Mouse (Mus musculus) ovary, postnatal 36 days (tissue): ENCODE measurements around the gene Gp9.

Experiments
- DNase-seq: peaks from one replicate; pipeline ENCODE4 v3.0.0; 2022; ENCODE audit warnings: low spot score, mixed read lengths

The Gp9 gene

GRCm38 (mm10) chr6:87787108-87787890 lies 9.4 kb downstream of the Gp9 start:
- no peak for DNase-seq

GRCm38 (mm10) chr6:87788266-87788895 lies 10.5 kb downstream of the Gp9 start:
- DNase-seq, result no peak

- peak; percentile 68 for DNase-seq
Observed at GRCm38 (mm10) chr6:87788896-87789587, 11.2 kb downstream of the Gp9 start.

DNA sequence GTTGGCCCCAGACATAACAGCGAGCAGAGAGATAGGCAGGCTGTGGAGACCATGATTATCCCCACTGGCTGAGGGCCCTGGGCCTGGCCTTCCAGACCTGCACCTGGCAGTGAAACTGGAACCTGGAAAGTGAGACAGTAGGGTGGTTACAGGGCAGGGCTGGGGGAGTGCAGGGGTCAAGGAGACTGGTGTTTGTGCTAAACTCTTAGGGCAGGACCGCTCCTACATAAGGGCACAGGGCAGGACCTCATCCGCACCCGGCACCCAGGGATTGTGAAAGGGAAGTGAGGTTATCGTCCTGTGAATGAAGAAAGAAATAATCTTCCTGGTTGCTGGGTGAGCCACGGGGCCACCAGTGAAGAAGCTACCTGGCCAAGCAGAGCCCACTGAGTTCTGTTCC lies 11.9 kb downstream of the Gp9 start:
- DNase-seq, result no peak

GRCm38 (mm10) chr6:87790779-87791480 lies 13.1 kb downstream of the Gp9 start:
- DNase-seq, result no peak

GRCm38 (mm10) chr6:87791826-87792225 lies 14.0 kb downstream of the Gp9 start:
- no peak for DNase-seq

DNA sequence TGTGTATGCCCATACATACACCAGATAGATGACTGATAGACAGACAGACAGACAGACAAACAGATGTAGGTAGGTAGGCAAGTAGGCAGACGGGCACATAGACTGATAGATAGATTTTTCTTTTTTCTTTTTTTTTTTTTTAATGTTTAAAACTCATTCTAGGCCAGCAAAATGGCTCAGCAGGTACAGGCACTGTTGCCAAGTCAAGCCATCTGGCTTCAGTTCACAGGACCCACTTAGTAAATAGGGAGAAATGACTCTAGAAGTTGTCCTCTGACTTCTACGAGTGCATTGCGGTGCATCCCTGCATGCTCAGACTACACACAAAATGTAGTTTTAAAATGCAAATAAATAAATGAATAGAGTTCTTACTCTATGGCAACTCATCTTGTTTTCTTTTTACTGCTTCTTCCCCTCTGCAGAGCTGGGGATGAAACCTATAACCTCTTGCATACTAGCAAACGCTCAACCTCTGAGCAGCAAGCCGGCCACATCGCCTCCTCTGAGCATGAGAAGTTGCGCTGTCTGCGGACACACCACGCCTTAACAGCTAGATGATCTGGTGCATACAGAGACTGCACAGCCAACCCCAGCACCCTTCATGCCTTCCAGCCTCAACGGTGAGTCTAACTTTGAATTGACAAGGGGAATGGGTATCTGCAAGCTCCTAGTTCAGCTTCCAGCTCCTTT lies 16.1 kb downstream of the Gp9 start:
- DNase-seq, result no peak

DNA sequence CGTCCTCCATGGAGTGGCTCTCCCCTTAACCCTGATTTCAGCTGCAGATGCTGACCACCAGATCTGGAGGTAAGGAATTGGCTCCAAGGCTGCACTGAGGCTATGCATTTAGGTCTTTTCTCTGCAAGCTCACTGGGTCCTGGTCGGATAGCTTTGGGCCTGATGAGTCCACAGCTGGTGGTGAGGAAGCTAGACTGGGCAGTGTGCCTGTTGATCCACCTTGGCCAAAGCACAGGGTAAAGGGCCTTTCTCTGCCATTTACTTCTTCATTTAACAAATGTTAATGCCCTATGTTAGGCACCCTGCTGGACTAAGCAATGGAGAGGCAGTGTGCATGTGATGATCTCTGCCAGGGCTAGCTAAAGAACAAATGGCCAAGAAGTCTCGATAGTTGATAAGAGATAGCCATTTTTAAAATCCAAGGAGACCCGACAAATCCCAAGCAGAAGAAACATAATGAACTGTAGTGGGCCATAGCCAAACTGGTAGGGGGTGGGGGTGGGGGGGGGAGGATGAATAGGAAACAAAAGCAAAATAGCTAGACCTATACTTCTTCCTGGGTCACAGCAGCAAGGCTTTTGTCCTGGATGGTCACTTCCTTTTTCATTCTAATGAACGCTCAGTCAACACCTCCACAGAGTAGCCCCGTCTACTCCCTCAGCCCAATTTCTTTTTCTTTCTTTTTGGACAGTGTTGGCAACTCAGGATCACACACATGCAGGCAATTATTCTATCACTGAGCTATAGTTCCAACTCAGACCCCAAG lies 17.7 kb downstream of the Gp9 start:
- DNase-seq, result no peak

- no peak for DNase-seq
Observed at GRCm38 (mm10) chr6:87796251-87796880, 18.5 kb downstream of the Gp9 start.

GRCm38 (mm10) chr6:87797321-87797720 lies 19.4 kb downstream of the Gp9 start:
- no peak for DNase-seq

- no peak for DNase-seq
Observed at GRCm38 (mm10) chr6:87799576-87799975, 21.7 kb downstream of the Gp9 start.

DNA sequence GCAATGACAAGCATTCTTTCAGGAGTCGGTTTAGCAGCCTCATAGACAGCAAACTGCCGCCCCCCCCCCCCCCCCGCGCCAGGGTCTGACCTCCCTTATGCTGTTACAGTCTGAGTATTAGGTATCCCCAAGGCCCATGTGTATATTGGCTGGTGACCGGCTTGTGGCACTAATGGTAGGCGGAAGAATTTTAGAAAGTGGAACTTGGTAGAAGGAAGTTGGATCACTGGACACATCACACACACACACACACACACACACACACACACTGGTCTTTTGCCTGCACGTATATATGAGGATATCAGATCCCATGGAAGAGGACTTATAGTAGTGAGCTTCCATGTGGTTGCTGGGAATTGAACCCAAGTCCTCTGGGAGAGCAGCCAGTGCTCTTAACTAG lies 24.6 kb downstream of the Gp9 start:
- DNase-seq, result no peak

- no peak for DNase-seq
Observed at GRCm38 (mm10) chr6:87804036-87804435, 26.2 kb downstream of the Gp9 start.

DNA sequence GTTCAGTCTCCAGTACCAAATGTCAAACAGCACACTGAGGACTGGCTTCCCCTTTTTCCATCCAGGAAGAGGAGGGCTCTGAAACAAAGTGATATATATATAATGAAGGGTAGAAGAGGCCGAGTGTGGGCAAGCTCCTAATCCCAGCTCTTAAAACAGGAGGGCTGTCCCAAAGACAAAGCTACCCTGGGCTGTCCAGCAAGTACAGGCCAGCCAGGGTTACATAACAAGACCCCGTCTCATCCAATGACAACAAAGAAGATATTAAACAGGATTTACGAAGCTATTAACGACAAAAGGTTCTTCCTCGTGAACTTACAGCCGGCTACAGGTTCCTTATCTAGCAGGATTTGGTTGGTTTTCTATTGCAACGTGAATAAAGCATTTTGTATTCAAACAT lies 27.0 kb downstream of the Gp9 start:
- DNase-seq, result no peak

DNA sequence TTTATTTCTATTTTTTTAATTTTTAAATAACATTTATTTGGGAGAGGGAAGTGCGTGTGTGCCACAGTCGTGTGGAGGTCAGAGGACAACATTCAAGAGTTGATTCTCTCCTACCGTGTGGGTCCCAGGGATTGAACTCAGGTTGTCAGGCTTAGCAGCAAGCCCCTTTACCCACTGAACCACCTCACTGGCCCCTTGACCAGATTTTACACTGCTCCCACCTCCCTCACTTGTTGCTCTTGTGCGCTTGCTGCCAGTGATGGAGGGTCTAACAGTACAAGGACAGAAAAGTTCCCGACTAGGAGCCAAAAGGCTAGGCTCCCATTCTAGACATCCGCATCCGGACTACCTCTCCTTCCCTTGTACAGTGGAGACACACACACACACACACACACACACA lies 27.6 kb downstream of the Gp9 start:
- no peak for DNase-seq

DNA sequence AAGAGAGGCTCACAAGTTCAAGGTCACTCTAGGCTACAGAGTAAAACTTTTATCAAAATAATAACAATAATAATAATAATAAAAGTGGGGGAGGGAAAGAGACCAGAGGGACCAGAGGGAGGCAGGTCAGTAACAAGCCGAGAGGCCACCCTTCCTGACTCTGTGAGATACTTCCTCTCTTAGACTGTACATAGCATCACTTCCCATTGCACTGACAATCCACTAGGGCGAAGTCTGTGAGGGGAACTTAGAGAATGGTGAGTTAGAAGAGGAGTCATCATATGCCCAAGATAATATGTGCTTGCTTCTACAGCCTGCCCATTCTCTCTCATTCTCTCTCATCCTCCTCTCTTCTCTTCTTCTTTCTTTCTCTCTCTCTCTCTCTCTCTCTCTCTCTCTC lies 28.2 kb downstream of the Gp9 start:
- DNase-seq, result no peak

DNA sequence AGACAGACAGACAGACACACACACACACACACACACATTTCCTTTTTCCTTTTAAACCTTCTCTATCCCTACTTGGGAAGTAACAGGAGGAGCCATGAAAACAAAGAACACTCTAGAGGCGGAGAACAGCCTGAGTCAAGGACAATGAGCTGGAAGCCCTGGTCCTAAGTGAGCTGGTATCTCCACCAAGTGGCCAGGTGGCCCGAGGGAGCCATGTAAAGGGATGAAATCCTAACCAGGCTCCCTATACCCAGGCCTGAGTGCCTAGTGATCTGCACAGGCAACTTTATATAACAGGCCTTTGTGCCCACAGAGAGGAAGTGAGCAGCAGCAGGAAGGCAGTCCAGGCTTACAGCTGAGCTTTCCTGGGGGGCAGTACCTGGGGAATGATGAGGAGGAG lies 29.0 kb downstream of the Gp9 start:
- DNase-seq, result peak; percentile 25

DNA sequence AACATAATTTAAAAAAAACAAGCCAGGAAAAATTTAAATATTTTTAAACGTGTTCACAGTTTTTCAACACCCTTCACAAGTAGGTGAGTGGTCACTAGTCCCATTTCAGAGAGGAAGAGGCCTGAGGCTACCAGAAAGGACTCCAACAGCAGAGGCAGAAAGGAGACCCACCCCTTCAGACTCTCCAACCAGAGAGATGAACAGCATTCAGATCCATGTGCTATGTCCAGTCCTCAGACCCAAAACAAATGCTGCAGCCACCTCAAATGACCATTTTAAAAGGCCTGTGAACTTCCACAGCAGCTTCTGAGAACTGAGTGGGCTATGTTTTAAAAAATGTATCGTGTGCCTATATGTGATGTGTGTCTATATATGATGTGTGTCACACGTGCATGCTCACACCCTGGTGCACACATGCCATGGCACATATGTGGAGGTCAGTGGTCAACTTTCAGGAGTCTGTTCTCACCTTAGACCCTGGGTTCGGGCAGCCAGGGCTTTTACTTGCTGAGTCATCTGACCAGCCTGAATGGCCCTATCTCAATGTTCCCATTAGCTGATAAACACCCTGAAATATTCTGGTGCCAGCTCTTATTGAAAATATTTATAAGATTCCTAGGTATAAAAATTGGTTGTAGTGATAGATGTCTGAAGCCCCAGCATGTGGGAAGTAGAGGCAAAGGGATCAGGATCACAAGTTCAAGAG lies 30.0 kb downstream of the Gp9 start:
- no peak for DNase-seq

DNA sequence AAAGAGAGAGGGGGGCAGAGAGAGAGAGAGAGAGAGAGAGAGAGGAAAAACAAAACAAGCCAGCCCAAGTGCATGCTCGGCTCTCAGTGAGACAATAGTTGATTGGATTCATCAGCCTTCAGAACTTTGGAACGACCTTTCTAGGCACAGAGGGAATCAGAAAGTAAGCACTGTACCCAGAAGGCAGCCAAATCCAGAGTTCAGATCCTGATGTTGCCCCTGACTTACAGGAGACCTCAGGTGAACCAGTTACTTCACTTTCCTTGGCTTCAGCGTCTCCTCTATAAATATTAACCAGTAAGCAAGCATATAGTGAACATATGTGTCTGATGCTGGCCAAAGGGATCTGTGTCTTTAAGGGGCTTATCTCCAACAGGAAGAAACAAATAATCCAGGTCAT lies 30.6 kb downstream of the Gp9 start:
- no peak for DNase-seq

DNA sequence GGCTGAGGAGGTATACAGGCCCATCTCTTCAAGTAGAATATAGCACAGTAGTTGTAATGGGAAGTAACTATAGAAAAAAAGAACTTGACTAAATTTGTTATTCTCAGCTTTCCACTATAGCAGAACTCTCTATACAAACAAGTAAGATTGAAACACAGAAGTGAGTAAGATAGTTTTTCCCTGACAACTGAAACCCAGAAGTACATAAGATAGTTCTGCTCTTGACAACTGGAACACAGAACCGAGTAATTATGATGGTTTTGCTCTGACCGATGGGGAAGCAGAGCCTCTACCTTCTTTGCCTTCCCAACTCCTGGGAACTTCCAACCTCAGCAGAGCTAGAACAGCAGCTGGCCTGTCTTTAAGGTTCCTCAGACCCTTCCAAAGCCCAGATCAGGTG lies 31.3 kb downstream of the Gp9 start:
- DNase-seq, result no peak
